16 mouse cellular contexts compared by ENCODE assay signal in the genomic region with DNA sequence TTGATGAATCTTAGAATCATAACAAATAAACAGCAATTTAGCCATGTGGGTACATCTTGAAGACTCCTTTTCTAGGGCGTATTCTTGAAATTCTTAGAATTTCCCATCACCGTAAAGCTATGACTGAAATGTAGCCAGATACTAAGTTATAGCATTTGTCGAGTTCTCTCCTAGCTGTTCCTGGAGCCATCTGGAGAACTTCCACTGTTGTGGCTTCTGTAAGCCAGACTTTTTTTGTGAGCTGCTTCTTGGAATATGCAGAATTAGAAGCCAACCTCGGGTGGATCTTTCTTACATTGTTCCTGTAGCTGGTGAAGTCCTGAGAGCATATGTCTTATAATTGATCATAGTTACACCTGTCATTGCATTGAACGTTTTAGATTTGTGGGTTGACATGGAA.
"Had no signal": no experiment of that assay in that cellular context is flagged by ENCODE, and none has a peak within 500 bp of the region (broad histone marks: within the 10 kb centered on the region; RNA-seq: fewer than 3 reads in every experiment).

No protein-coding gene starts in this region.

- H3K9me3 ChIP-seq: limb, embryonic 12.5 days; liver, embryonic 13.5 days; megakaryocyte, embryonic 14.5 days; midbrain, embryonic 15.5 days; neural tube, embryonic 12.5 days; stomach, embryonic 15.5 days had no signal

- H3K4me2 ChIP-seq: limb, embryonic 12.5 days; liver, embryonic 13.5 days; midbrain, embryonic 11.5 days; midbrain, embryonic 15.5 days; neural tube, embryonic 12.5 days; stomach, embryonic 15.5 days had no signal

- DNase-seq: kidney, adult 8-10 months; kidney, postnatal 25 days; liver; liver, embryonic 13.5 days; liver, postnatal 0 days; lung, postnatal 14 days; right cerebral cortex, postnatal 14 days; thymus, postnatal 36 days had no signal

- H3K4me3 ChIP-seq: limb, embryonic 12.5 days; liver, embryonic 13.5 days; megakaryocyte, embryonic 14.5 days; midbrain, embryonic 15.5 days; neural tube, embryonic 12.5 days; stomach, embryonic 15.5 days had no signal

- H3K9ac ChIP-seq: limb, embryonic 12.5 days; liver, embryonic 13.5 days; liver, postnatal 0 days; midbrain, embryonic 15.5 days; neural tube, embryonic 12.5 days; stomach, embryonic 15.5 days had no signal

- H3K27me3 ChIP-seq: limb, embryonic 12.5 days; liver, embryonic 13.5 days; megakaryocyte, embryonic 14.5 days; midbrain, embryonic 15.5 days; neural tube, embryonic 12.5 days; stomach, embryonic 15.5 days had no signal

- H3K27ac ChIP-seq: limb, embryonic 12.5 days; liver, embryonic 13.5 days; macrophage; midbrain, embryonic 15.5 days; neural tube, embryonic 12.5 days; stomach, embryonic 15.5 days had no signal

- H3K36me3 ChIP-seq: limb, embryonic 12.5 days; midbrain, embryonic 15.5 days; neural tube, embryonic 12.5 days; stomach, embryonic 15.5 days had no signal

- ATAC-seq: intestine, postnatal 0 days; liver, postnatal 0 days; midbrain, embryonic 15.5 days had no signal
